Mouse (Mus musculus) gastrocnemius, postnatal 14 days (tissue): ENCODE data around the gene Inafm2. TPM values are rescaled to one million over a fixed set of nuclear protein-coding genes. Genes with fewer than 3 reads are reported as not detected.

Source experiments
- DNase-seq: peaks from one replicate; pipeline ENCODE4 v3.0.0; 2021; ENCODE audit warnings: mixed read lengths
- intact Hi-C: fragments of 180-260 bp; cut with DNase I; formaldehyde crosslinking; loops from one replicate; pipeline ENCODE4 v1.15.1; 2025; ENCODE audit warnings: low total_unique reads
- total RNA-seq, 2 experiments: library from RNA; stranded (reverse); gene quantifications; 2 replicates each; pipeline ENCODE4 v1.2.3; 2021

The Inafm2 gene
- total RNA-seq, 2 experiments from 2014 or later, result 5.3 TPM

DNA sequence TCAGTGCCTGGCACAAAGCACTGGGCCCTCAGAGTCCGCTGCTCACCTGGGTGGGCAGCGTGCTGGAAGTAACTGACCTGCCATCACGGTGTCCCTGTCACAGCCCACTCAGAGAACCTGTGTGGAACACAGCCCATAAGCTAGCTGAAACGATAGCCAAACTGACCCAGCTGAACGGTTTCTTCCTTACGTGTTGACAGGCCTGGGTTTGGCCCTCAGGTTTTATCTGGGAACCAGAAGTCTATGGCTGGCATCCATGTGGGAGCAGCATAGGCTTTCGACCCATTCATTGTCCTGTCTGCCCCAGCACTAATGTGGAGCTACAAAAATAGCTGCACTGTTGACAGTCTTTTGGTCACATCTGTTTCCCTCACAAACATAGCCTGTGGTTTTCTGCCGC, 4.9 kb downstream of the Inafm2 start:
- intact Hi-C loops, result no loop called here
- DNase-seq, result no peak

DNA sequence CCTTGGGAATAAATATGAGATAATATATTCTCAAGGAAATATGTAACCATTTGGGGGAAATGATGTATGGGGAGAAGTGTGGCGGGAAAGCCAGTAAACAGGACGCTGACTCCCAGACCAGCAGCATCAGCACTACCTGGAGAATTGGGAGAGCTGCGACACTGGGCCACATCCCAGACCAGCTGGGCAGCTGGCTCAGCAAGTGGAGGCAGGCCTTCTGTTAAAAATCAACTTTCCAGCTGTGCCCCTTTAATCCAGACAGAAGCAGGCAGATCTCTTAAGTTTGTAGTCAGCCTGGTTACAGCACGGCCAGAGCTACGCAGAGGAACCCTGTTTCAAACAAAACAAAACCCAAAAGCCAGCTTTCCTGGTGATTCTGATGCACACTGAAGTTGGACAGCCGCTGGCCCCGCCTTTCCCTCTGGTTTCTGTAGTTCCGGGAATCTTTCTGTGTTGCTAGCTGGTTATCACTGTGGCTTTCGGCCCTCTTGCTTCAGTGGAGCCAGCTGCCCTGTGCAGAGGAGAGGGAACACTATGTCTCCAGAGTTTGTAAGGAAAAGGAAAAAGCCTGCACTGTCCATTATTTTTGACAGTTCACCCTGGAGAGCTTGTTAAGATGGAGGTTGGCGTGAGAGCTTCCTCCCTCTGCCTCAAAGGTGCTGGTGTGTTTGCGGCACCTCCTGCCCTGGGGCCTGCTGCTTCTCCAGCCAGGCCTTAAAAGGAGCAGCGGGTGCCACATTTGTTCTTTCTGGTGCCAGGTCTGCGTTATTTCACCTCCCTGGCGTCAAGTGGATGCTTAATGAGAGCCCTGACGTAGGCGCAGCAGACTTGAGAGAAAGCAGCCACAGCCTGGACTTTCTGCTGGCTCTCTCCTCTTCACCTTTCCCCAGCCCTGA, 6.6 kb downstream of the Inafm2 start:
- DNase-seq, result no peak
- intact Hi-C loops, result no loop called here

DNA sequence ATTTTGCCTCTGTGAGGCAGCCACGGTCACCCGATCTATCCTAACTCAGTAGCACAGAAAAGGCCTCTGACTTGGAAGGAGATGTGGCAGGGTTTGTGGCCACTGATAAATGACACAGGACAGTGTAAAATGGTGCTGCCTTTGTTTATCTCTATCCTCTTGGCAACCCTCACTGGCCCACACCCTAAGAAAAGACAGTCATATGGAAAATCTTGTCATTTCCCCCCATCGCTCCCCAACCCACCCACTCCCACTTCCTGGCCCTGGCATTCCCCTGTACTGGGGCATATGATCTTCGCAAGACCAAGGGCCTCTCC, 7.2 kb downstream of the Inafm2 start:
- DNase-seq, result no peak
- intact Hi-C loops, result no loop called here

DNA sequence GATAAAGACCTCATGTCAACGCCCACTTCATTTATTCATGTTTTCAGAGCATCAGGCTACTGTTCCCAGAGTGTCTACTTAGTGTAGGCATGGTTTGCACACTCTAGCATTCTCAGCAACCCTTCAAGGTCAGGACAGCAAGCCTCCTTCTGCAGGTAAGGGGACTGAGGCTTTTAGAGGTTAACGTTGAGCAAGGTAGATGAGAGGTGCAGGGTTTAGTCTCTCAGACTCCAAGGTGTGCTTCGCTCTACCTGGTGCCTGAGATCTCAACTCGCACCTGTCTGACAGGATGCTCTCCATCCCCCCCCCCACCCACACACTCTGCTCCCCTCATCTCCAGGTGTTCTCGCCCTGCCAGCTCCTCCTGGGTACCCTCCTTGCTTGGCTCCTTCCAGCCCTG, 8.6 kb downstream of the Inafm2 start:
- intact Hi-C loops, result no loop called here
- DNase-seq, result no peak

DNA sequence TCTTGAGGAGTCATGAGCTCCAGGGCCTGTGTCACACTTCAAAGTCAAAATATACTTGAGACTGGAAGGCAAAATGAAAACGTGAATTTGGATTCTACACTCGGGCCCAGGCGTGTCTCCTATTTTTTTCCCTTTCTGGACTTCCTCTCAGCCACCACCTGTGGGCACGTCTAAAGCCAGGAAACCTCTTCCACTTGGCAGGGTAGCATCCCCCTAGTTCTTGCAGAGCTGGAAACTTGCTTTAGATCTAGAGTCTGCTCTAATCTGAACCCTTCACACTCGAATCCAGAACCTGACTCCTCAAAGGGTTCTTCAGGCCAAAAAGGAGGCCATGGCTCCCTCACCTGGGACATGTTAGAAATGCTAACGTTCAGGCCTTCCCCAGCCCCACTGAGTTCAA, 9.8 kb downstream of the Inafm2 start:
- no peak for DNase-seq
- intact Hi-C loops, result no loop called here

DNA sequence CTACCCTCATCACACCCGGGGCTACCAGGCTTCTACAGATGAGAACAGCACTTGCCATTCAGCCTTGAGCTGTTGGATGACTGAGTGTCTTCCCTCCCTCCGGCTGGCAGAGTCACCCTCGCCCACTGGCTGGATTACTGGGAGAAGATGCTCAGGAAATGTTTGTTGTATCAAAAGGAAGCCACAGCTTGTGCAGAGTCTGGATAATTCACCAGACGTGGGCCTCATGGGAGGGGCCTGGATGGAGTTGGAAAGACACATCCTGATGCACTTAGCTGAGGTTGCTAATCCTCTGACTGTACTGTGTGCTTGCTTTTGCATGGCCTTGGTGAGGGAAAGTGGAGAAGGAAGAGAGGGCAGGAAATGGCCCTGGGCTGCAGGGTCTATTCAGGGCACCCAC, 10.5 kb downstream of the Inafm2 start:
- DNase-seq, result no peak
- intact Hi-C loops, result no loop called here

DNA sequence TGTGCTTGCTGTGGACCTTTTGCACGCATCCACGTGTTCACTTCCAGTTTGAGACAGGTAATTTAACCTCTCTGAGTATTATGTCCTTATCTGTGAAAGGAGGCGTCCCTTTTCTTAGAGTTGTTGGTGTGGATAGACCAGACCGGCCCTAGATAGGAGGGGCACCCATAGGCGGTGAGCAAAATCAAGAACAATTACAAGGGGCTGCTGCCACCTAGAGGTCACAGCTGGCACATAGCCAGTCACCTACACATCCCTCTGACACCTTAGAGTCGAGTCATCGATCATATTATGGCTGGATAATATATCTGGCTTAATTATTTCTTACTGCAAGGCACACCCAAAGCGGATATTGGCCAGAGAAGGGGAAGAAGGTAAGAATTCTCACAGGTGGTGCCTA, 14.3 kb downstream of the Inafm2 start:
- intact Hi-C loops, result no loop called here
- no peak for DNase-seq

DNA sequence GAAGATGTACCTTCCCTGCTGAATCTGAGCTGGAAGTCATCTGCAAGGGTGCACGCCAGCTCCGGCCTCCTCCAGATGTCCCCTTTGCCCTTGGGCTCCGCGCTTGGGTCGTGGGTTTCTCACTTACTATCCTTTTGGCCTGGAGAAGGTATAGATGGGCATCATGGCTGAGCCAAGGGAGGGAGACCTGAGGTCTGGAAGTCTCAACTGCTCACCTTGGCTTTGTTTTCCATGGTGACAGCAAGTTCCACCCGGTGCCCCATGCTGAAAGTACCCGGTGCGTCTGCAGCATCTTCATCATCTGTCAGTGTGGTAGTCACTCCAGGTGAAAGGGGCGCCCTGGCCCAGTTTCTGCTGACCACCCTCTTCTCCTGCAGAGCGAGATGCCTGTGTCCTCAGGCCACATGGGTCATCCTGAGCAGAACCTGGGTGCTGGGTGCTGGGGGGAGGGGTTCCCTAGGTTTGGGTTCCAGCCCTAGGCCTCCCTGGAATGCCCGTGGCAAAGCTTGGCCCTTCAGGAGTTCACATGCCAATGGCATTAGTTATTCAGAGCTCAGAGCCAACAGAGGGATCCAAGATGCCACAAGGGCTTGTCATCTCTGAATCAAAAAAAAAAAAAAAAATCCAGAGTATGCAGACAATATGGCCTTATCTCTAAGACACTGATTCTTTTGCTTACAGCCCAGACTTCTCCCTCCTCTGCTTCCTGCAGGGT, 14.9 kb downstream of the Inafm2 start:
- DNase-seq, result no peak
- intact Hi-C loops, result no loop called here

DNA sequence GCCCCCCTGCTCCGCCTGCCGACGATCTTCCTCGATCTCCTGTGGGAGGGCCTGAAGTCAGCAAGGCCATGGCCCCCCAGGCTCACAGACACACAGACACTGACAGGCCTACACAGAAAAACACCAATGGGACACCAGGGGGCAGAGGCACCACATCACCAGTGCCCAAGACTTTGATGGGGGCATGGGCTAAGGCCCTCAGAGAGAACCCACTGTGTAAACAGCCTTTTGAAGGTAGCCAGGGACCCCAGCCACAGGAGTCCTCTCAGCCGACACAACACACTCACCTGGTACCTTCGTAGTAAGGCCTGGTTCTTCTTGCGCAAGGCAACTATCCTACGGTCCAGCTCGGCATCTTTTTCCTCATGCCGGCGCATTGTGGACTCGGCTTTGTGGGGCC, 15.8 kb downstream of the Inafm2 start:
- intact Hi-C loops, result no loop called here
- no peak for DNase-seq

DNA sequence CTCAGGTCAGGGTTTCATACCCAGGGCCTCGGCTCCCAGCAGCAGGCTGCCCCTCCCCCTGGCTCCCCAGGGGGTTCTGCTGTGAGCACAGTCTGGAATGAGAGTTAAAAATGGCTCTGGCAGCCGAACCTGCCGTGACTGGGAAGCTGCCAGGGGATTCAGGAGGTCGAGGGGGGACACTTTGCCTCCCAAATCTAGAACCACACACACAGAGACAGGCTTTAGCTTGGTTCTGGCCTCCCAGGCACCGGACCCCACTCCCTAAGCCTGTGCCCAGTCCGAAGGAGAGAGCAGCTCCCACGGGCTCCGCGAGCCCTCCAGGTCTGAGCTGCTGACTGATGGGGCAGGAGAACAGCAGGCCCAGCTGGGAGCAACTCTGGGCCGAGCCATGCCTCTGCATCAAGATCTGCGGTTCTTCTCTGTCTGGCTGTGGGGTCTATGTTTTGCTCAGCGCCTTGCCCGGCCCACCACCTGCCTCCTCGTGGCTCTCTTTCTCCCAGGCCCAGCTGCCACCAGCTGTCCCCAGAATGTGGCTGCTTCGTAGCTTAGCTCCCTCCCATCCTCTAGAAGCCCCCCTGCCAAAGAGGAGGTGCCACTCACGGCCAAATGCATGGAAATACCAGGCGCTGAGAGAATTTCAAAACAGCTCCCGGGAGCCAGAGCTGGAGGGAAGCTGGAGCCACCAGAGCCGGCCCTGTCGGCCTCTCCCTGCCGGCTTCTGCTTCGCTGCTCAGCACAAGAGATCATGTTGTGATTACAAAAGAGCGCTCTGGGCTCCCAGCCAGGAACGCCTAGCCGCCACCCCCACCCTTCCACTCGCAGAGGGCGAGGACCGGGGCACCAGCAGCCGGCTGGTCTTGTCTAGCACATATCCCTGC, 16.6 kb downstream of the Inafm2 start, which contains the start of gene Ccdc9b:
Gene Ccdc9b (minus strand): TSS at position 756 of the 878 bp plus-strand sequence.
- intact Hi-C loops, result no loop called here
- DNase-seq, result peak; percentile 92

DNA sequence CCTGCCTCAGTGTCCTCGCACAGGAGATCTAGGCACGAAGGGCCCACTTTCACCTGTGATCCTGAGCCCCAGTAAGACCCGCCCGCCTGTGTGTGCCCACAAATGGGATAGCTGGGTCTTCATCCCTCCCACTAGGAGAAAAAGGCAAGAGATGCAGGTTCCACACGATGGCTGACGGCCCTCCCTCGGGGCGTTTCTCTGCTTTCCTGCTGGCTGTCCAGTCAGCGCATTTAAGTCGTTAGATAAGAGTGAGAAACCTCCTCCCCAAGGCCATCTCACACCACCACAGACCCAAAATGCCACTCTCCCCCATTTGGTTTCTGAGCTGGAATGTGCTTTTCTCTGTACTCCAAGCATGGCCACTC, 17.2 kb downstream of the Inafm2 start:
- intact Hi-C loops, result no loop called here

DNA sequence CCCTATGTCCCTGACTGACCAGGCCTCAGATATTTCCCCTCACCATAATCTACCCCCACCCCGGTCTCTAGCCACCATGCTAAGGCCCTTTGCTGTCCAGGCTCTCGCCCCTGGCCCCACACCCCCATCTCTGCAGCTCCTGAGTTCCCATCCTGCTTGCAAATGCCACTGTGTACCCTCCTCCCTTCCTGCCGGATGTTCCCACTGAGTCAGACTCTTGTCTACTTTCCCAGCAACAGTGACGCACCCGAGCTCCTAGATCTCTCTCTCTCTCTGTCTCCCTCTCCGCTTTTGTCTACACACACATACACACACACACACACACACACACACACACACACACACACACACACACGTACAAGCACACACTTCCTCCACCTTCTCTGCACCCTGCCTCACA, 17.9 kb downstream of the Inafm2 start:
- intact Hi-C loops, result no loop called here

More for the DNA sequence above, 17.2 kb downstream of the Inafm2 start:
- DNase-seq, result no peak

DNA sequence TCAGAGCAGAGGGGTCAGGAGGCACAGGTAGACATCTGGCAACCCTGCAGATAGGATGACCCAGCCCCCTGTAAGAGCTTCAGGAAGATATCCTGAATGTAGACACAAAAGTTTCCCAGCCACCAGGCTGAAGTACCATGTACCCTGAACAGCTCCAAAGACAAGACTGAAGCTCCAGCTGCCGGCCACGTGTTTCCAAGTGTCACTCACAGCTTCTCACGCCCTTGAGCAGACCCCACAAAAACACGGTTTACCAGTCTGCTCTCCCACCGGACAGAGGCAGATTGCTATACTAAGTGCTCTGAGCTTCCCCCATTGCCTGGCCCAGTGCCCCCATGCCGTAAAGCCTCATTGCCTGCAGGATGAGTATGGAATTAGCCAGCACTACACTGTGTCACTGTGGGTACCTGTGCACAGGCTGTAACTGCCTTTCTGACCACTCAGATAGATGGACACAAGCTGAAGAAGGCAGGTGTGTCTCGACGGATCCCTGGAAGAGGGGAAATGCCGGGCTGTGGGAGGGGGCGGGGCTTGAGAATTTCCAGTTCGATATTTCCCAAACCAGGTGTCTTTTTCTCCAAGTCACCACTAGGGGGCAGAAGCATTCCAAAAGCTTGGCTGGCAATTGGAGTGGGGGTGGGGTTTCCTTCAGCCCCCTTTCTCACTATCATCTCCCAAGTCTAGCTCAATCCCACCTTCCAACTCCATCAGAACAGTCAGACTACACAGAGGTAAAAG, 18.7 kb downstream of the Inafm2 start:
- intact Hi-C loops, result no loop called here
- no peak for DNase-seq

More for the DNA sequence above, 17.9 kb downstream of the Inafm2 start:
- no peak for DNase-seq

DNA sequence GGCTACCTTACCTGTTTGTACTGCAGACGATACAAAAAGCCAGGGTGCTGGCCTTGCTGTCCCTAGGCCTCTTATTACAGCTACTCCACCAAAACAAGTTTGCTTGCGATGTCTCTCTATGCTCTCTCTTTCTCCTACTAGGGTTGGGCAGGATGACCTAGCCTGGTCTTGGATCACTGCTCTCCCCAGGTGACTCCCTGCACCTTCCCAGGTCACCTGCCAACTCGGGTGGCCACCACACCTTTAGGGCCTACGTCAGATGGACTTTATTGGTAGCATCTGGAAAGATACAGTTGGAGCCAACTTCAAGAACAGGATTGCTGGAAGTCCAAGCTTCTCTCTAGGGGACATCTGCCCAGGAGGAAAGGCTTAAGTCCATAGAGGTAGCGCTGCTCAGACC, 19.3 kb downstream of the Inafm2 start:
- no peak for DNase-seq

DNA sequence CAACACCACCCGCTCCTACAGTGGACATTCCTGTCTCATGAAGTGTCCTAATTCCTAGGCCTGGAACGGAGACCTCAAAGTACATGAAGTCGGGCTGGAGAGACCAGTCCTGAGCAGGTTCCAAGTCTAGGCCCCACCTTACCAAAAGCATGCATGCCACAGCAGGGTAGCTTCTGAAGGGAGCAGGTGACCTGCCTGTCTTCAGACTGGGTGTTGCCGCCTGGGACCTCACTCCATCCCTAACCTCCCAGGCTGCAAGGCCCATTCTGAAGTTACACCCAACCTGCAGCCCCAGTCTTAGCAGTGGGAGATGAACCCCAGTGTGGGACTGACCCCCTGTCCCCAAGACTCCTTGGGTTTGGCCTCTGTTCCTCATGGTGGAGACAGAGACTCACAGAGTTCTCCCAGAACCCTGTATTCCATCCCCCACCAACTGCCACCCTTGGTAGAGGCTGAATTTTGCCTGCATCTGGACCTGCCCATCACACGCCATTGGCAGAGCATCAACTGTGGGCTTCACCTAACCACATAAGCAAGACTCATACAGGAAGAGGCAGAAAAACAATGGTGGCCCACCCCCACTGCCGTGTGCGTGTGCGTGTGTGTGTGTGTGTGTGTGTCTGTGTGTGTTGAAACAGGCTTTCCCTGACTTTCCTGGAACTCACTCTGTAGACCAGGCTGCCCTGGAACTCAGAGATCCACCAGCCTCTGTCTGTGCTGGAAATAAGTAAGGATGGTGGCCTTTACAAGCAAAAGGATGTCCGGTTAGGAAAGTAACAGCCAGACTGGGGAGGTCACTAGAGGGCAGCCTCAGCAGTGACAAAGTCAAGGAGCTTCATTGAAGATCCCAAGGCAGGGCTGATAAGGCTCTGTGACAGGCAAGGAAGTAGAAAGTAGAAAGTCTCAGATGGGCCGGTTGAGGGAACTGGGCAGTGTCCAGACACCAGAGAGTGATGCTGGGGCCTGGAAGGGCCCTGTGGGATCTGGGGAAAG, 20.8 kb downstream of the Inafm2 start:
- intact Hi-C loops, result no loop called here
- DNase-seq, result no peak

More for the DNA sequence above, 19.3 kb downstream of the Inafm2 start:
- intact Hi-C loops, result no loop called here

DNA sequence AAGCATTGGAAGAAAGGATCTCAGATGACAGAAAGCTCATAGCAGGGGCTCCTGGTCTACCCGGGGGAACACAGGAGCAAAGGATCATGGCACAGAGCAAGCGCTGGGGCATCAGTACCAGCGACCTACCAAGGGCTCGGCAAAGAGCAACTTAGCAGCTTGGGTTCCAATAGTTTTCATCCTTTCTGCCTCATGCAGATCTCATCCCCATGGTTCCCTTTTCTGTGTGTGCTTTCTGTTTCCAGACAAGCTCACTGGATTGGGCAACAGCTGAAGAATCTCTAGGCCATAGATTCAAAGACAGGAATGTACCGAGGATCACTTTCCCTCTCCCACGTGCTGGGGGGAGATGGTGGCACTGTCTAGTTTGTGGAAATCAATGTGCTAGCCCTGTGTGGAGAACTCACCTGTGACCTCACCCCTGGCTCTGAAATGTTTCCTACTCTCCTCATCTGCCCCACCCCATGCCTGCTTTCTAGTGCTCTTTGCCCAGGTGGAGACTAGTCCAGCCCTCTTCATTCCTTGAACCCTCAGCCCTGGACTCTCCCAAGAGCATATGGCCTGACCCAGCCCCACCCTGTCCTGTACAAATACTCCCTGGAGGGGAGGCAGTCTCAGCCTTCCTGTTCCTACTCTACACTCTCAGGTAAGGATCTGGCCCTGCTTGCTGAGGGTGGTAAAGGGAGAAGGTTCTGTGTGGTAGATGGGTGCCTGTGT, 26.8 kb downstream of the Inafm2 start, which contains the start of gene Phgr1:
Gene Phgr1 (plus strand): TSS at position 612 of the 717 bp plus-strand sequence.
- intact Hi-C loops, result no loop called here

DNA sequence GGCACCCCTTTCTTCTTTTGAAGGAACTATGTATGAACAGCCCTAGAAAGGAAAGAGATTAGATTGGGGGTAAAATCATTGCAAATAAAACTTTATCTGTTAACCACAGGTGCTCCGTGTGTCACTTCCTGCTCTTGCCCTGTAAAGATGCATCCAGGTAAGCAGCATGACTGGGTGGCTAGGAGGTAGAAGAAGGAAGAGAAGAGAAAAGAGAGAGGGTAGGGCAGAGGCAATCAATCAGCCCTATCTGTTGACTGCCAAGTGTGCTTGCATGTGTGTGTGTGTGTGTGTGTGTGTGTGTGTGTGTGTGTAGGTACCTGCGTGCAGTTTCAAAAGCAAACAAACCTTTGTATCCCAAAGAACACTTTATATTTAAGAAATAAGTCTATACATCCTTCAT, 29.0 kb downstream of the Inafm2 start:
- intact Hi-C loops, result no loop called here

More for the DNA sequence above, 26.8 kb downstream of the Inafm2 start, which contains the start of gene Phgr1:
- DNase-seq, result no peak

More for the DNA sequence above, 29.0 kb downstream of the Inafm2 start:
- no peak for DNase-seq
